Mouse (Mus musculus): ENCODE results near the gene Ints4.

DNA sequence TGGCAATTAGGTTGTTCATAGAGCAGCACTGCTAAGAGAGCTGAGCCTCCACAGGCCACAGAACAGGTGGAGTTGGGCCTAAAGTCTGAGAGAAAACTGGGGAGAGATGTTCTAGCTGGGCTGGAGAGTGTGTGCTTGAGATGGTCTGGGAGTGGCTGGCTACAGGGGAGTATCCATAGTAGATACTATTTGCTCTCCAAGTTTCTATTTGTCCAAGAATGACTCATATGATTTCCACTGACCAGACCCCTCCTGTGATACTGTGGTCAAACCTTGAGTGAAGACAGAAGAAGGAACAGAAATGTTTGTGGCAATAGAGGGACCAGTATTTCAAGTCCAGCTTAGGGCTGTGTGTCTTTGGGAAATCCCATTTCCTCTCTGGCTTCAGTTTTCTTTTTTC is 41.8 kb upstream of the Ints4 start:
- TF ChIP-seq POLR2A (IDR thresholded peaks at IDR 0.05; ENCODE audit: borderline replicate concordance, low read depth, low read length): no peak
- no peak for TF ChIP-seq CTCF (IDR thresholded peaks at IDR 0.05; ENCODE audit: low read depth, low read length)

Measured in bone marrow macrophage, adult 2 months (primary cell).